Mouse (Mus musculus): ENCODE measurements at regions not wholly inside any gene's neighbourhood (a gene's known extent, or its start where the extent isn't known, plus 50 kb on each side); places are given as distances from the start of the nearest gene placed in this dataset.

- Histone ChIP-seq H3K27ac (no peak overlapping the region), H3K36me3 (no peaks in the 10 kb centered on the region), H3K4me3 (no peak overlapping the region), H3K9me3 (replicated peaks) (no peaks in the 10 kb centered on the region), H3K4me1 (replicated peaks) (no peaks in the 10 kb centered on the region), H3K27me3 (no peaks in the 10 kb centered on the region), H3K4me2 (no peak overlapping the region), H3K9ac (no peak overlapping the region)
- whole genome bisulfite sequencing, result 82% methylated on average over 7 of the region's 7 CpGs
- ATAC-seq (replicated peaks; ENCODE audit: insufficient number of reproducible peaks, insufficient read depth, low FRiP score, low read depth), result no peak
Observed at GRCm38 (mm10) chr10:116646035-116646434, 64.7 kb upstream of the Cnot2 start.

GRCm38 (mm10) chr10:116645631-116646030, 64.3 kb upstream of the Cnot2 start:
- 70% methylated on average over 7 of the region's 7 CpGs for WGBS

GRCm38 (mm10) chr10:116645108-116645507, 63.8 kb upstream of the Cnot2 start:
- Histone ChIP-seq H3K27ac (no peak overlapping the region), H3K27me3 (no peaks in the 10 kb centered on the region), H3K36me3 (no peaks in the 10 kb centered on the region), H3K4me3 (no peak overlapping the region), H3K4me2 (no peak overlapping the region), H3K9me3 (replicated peaks) (no peaks in the 10 kb centered on the region), H3K4me1 (replicated peaks) (no peaks in the 10 kb centered on the region), H3K9ac (no peak overlapping the region)
- no peak for ATAC-seq (replicated peaks; ENCODE audit: insufficient number of reproducible peaks, insufficient read depth, low FRiP score, low read depth)
- 85% methylated on average over 9 of the region's 9 CpGs for WGBS

More at GRCm38 (mm10) chr10:116645631-116646030, 64.3 kb upstream of the Cnot2 start:
- Histone ChIP-seq H3K9ac (no peak overlapping the region), H3K4me3 (no peak overlapping the region), H3K4me1 (replicated peaks) (no peaks in the 10 kb centered on the region), H3K27ac (no peak overlapping the region), H3K9me3 (replicated peaks) (no peaks in the 10 kb centered on the region), H3K27me3 (no peaks in the 10 kb centered on the region), H3K4me2 (no peak overlapping the region), H3K36me3 (no peaks in the 10 kb centered on the region)
- no peak for ATAC-seq (replicated peaks; ENCODE audit: insufficient number of reproducible peaks, insufficient read depth, low FRiP score, low read depth)

All from heart, embryonic 15.5 days (tissue).